ENCODE assay signal across 10 mouse cellular contexts in the genomic region with DNA sequence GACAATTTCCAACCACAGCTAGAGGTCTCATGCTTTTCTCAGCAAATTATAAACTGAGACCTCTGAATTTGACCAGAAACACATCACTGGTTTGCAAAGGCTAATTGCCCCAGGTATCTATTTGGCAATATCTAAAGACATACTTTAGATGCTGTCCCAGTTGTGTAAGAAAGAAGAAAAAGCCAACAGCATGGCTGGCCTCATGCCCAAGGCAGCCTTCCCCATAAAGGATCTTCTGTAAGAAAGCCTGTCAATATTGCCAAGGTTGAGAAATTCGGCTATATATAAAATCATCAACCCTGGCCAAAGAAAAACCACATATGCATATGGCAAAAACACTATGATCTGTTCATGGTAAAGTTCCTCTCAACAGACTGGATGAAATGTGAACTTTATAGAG.
"Had no signal": no experiment of that assay in that cellular context is flagged by ENCODE, and none has a peak within 500 bp of the region (broad histone marks: within the 10 kb centered on the region; RNA-seq: fewer than 3 reads in every experiment).

No protein-coding gene starts in this region.

- H3K9me3 ChIP-seq: limb, embryonic 15.5 days; liver, embryonic 12.5 days; midbrain, embryonic 13.5 days had no signal

- H3K36me3 ChIP-seq: midbrain, embryonic 13.5 days had no signal

- H3K4me2 ChIP-seq: limb, embryonic 15.5 days; liver, embryonic 12.5 days; lung, embryonic 14.5 days; midbrain, embryonic 13.5 days had no signal

- H3K27me3 ChIP-seq: limb, embryonic 15.5 days; liver, embryonic 12.5 days; midbrain, embryonic 13.5 days had no signal

- ATAC-seq: liver, embryonic 12.5 days; midbrain, embryonic 13.5 days had no signal

- DNase-seq: kidney, postnatal 14 days; lung, embryonic 14.5 days; lung, postnatal 14 days; thymus, adult 18-20 months; thymus, postnatal 14 days had no signal

- H3K9ac ChIP-seq: limb, embryonic 15.5 days; liver, embryonic 12.5 days; lung, embryonic 14.5 days; midbrain, embryonic 13.5 days had no signal

- H3K4me1 ChIP-seq: limb, embryonic 15.5 days had no signal

- H3K27ac ChIP-seq: left cerebral cortex, adult 2 months; limb, embryonic 15.5 days; liver, embryonic 12.5 days; midbrain, embryonic 13.5 days; stomach, postnatal 0 days had no signal

- H3K4me3 ChIP-seq: left cerebral cortex, adult 2 months; limb, embryonic 15.5 days; liver, embryonic 12.5 days; midbrain, embryonic 13.5 days had no signal
